Mouse (Mus musculus) MEL (cell line): ENCODE data around the gene Ifi27l2b. TPM values are rescaled to one million over a fixed set of nuclear protein-coding genes. Genes with fewer than 3 reads are reported as not detected.

Source experiments
- DNase-seq: peaks from one replicate; pipeline ENCODE4 v3.0.0; 2011; ENCODE audit warnings: low read depth, low spot score
- H3K27ac ChIP-seq: 2 replicates; pipeline ENCODE4 v1.5.1; 2012; ENCODE audit warnings: low read depth, mild to moderate bottlenecking, control low read depth, low read length, moderate library complexity; ENCODE audit not compliant: control insufficient read depth
- H3K27me3 ChIP-seq, 2 experiments: fragments of 150-350 bp in 1 of 2; sonication (generic) in 1 of 2; 2 replicates each; pipeline ENCODE4 v1.6.1; 2012; ENCODE audit warnings: low read length in 2 of 2, mild to moderate bottlenecking in 2 of 2, improper control_type of control experiment in 1 of 2, moderate library complexity in 1 of 2; ENCODE audit not compliant: insufficient read depth in 2 of 2, control insufficient read depth in 1 of 2
- H3K36me3 ChIP-seq, 2 experiments: 2 replicates each; pipeline ENCODE4 v1.6.1; 2012 to 2014; ENCODE audit warnings: low read length in 2 of 2, improper control_type of control experiment in 1 of 2, inconsistent platforms in 1 of 2, mild to moderate bottlenecking in 1 of 2; ENCODE audit not compliant: insufficient read depth in 2 of 2, control insufficient read depth in 1 of 2
- H3K4me1 ChIP-seq, 2 experiments: fragments of 150-350 bp in 1 of 2; sonication (generic) in 1 of 2; 2 replicates each; pipeline ENCODE4 v1.6.1; 2012; ENCODE audit warnings: low read length in 2 of 2, improper control_type of control experiment in 1 of 2, mild to moderate bottlenecking in 1 of 2; ENCODE audit not compliant: insufficient read depth in 2 of 2, control insufficient read depth in 1 of 2
- H3K4me3 ChIP-seq, 2 experiments: fragments of 150-350 bp in 1 of 2; sonication (generic) in 1 of 2; 2 replicates each; pipeline ENCODE4 v1.5.1; 2012; ENCODE audit warnings: low read depth in 2 of 2, low read length in 2 of 2, mild to moderate bottlenecking in 2 of 2, moderate library complexity in 2 of 2, control low read depth in 1 of 2, improper control_type of control experiment in 1 of 2; ENCODE audit not compliant: control insufficient read depth in 1 of 2, insufficient read depth in 1 of 2
- H3K79me2 ChIP-seq: 2 replicates; pipeline ENCODE4 v1.6.1; 2012; ENCODE audit warnings: mild to moderate bottlenecking, low read length, moderate library complexity; ENCODE audit not compliant: control insufficient read depth, poor library complexity, insufficient read depth
- H3K9ac ChIP-seq: 2 replicates; pipeline ENCODE4 v1.6.1; 2012; ENCODE audit warnings: low read depth, mild to moderate bottlenecking, control low read depth, low read length, moderate library complexity; ENCODE audit not compliant: control insufficient read depth, poor library complexity, severe bottlenecking
- H3K9me3 ChIP-seq: fragments of 150-350 bp; sonication (generic); replicated peaks from 2 replicates; pipeline ENCODE4 v1.6.1; 2012; ENCODE audit warnings: mild to moderate bottlenecking, low read length, improper control_type of control experiment, moderate library complexity; ENCODE audit not compliant: insufficient read depth
- BHLHE40 ChIP-seq: IDR thresholded peaks from 2 replicates; pipeline ENCODE4 v1.6.1; 2012; ENCODE audit warnings: low read depth, mild to moderate bottlenecking, inconsistent platforms, low read length, improper control_type of control experiment, borderline replicate concordance
- CHD1 ChIP-seq: IDR thresholded peaks from 2 replicates; pipeline ENCODE4 v1.6.1; 2012; ENCODE audit warnings: low read depth, mild to moderate bottlenecking, inconsistent platforms, low read length, improper control_type of control experiment
- CTCF ChIP-seq, 3 experiments: IDR thresholded peaks in 2 of 3; conservative IDR thresholded peaks in 1 of 3; 2 replicates each; pipeline ENCODE4 v1.5.1; 2011 to 2012; ENCODE audit warnings: low read length in 3 of 3, low read depth in 2 of 3, mild to moderate bottlenecking in 2 of 3, improper control_type of control experiment in 1 of 3, inconsistent platforms in 1 of 3, mixed read lengths in 1 of 3, moderate library complexity in 1 of 3; ENCODE audit not compliant: control insufficient read depth in 1 of 3, insufficient read depth in 1 of 3, poor library complexity in 1 of 3, severe bottlenecking in 1 of 3
- E2F4 ChIP-seq: IDR thresholded peaks from 2 replicates; pipeline ENCODE4 v1.6.1; 2011; ENCODE audit warnings: low read depth, low read length, improper control_type of control experiment, borderline replicate concordance
- EP300 ChIP-seq, 2 experiments: IDR thresholded peaks; 2 replicates each; pipeline ENCODE4 v1.6.1; 2011; ENCODE audit warnings: improper control_type of control experiment in 2 of 2, low read length in 2 of 2, low read depth in 1 of 2, mild to moderate bottlenecking in 1 of 2
- GABPA ChIP-seq: IDR thresholded peaks from 2 replicates; pipeline ENCODE4 v1.6.1; 2012; ENCODE audit warnings: low read depth, mild to moderate bottlenecking, inconsistent platforms, low read length, improper control_type of control experiment, moderate library complexity
- GATA1 ChIP-seq: IDR thresholded peaks from 2 replicates; pipeline ENCODE4 v1.6.1; 2011; ENCODE audit warnings: low read depth, low read length, improper control_type of control experiment
- HCFC1 ChIP-seq: IDR thresholded peaks from 2 replicates; pipeline ENCODE4 v1.6.1; 2012; ENCODE audit warnings: low read depth, mild to moderate bottlenecking, inconsistent platforms, low read length, improper control_type of control experiment, moderate library complexity
- JUND ChIP-seq: IDR thresholded peaks from 2 replicates; pipeline ENCODE4 v1.6.1; 2011; ENCODE audit warnings: low read depth, mild to moderate bottlenecking, improper control_type of control experiment, low read length
- MAFK ChIP-seq: IDR thresholded peaks from 2 replicates; pipeline ENCODE4 v1.6.1; 2011; ENCODE audit warnings: low read depth, mild to moderate bottlenecking, low read length, improper control_type of control experiment, borderline replicate concordance
- MAZ ChIP-seq: IDR thresholded peaks from 2 replicates; pipeline ENCODE4 v1.6.1; 2012; ENCODE audit warnings: low read depth, mild to moderate bottlenecking, inconsistent platforms, low read length, improper control_type of control experiment
- MEF2A ChIP-seq: IDR thresholded peaks from 2 replicates; pipeline ENCODE4 v1.6.1; 2014; ENCODE audit warnings: low read depth, mild to moderate bottlenecking, inconsistent platforms, low read length, improper control_type of control experiment; ENCODE audit not compliant: poor library complexity, insufficient replicate concordance, severe bottlenecking; ENCODE audit errors: extremely low read depth
- POLR2A ChIP-seq, 2 experiments: IDR thresholded peaks; 2 replicates each; pipeline ENCODE4 v1.6.1; 2011 to 2012; ENCODE audit warnings: low read length in 2 of 2, mild to moderate bottlenecking in 2 of 2, control low read depth in 1 of 2, improper control_type of control experiment in 1 of 2, low read depth in 1 of 2, moderate library complexity in 1 of 2; ENCODE audit not compliant: control insufficient read depth in 1 of 2, insufficient read depth in 1 of 2, poor library complexity in 1 of 2
- RAD21 ChIP-seq: IDR thresholded peaks from 2 replicates; pipeline ENCODE4 v1.6.1; 2011; ENCODE audit warnings: mild to moderate bottlenecking, low read depth, low read length, improper control_type of control experiment
- RCOR1 ChIP-seq: IDR thresholded peaks from 2 replicates; pipeline ENCODE4 v1.6.1; 2012; ENCODE audit warnings: low read depth, mild to moderate bottlenecking, inconsistent platforms, low read length, improper control_type of control experiment
- SIN3A ChIP-seq: IDR thresholded peaks from 2 replicates; pipeline ENCODE4 v1.6.1; 2012; ENCODE audit warnings: low read length, improper control_type of control experiment, inconsistent platforms
- SMC3 ChIP-seq: IDR thresholded peaks from 2 replicates; pipeline ENCODE4 v1.6.1; 2011; ENCODE audit warnings: low read depth, low read length, improper control_type of control experiment
- TAL1 ChIP-seq: IDR thresholded peaks from 2 replicates; pipeline ENCODE4 v1.6.1; 2012; ENCODE audit warnings: mild to moderate bottlenecking, inconsistent platforms, low read length, moderate library complexity, mixed read lengths
- TCF12 ChIP-seq: IDR thresholded peaks from 2 replicates; pipeline ENCODE4 v1.6.1; 2014; ENCODE audit warnings: low read depth, mild to moderate bottlenecking, inconsistent platforms, low read length, improper control_type of control experiment, moderate library complexity
- polyA plus RNA-seq, 2 experiments: library from polyadenylated mRNA; stranded (reverse) in 1 of 2; unstranded in 1 of 2; fragments of >175 nt in 1 of 2; fragments of >200 nt in 1 of 2; gene quantifications; 2 replicates each; pipeline versions ENCODE4 v1.2.1 to v1.2.4; 2012; ENCODE audit warnings: low replicate concordance in 2 of 2, low read depth in 1 of 2; ENCODE audit not compliant: insufficient read length in 2 of 2, insufficient read depth in 1 of 2, missing spikeins in 1 of 2
- total RNA-seq: library from RNA; depleted of rRNA; stranded (reverse); fragments of 300-350 nt; gene quantifications from 2 replicates; pipeline ENCODE4 v1.2.3, GENCODE M21; 2012

The Ifi27l2b gene
- total and polyA plus RNA-seq, 3 experiments: 0.07 TPM; not detected in 2

DNA sequence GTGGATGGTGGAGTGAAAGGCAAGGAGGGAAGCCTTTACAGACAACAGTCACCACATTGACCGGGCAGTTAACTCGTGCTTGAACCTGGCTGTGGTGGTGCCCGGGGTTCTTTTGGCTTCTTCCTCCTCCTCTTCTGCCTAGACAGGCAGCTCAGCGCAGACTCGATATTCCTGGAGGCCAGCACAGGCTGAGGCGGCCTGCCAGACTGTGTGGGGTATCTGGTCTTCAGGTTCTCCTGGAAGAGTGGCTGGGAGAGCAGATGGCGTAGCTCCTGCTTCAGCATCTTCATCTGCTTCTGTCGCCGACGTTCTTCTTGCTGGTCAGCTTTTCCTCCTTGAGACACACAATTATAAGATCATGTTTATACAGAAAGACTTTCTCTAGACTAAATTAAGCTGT, 48.9 kb downstream of the Ifi27l2b start:
- no peak overlapping the region for H3K9ac ChIP-seq
- H3K79me2 ChIP-seq: no peaks in the 10 kb centered on the region
- H3K9me3 ChIP-seq: no peaks in the 10 kb centered on the region
- H3K4me1 ChIP-seq: peaks cover 0 to 2% of the 10 kb centered on the region in 2 experiments; a peak in 2 of 4 replicates
- TF ChIP-seq TCF12 (no peak), POLR2A (IDR thresholded peaks at IDR 0.05; ENCODE audit: control insufficient read depth in 1 of 2, insufficient read depth in 1 of 2, low read depth in 1 of 2, low read length in 2 of 2, poor library complexity in 1 of 2) (no peak), HCFC1 (no peak)
- H3K4me3 ChIP-seq: no peak overlapping the region
- H3K27me3 ChIP-seq: no peaks in the 10 kb centered on the region
- peaks cover 0 to 18% of the 10 kb centered on the region in 2 experiments; a peak in 3 of 4 replicates for H3K36me3 ChIP-seq
- DNase-seq: no peak
- no peak overlapping the region for H3K27ac ChIP-seq

- Histone ChIP-seq H3K27me3 (no peaks in the 10 kb centered on the region), H3K36me3 (peaks cover 0 to 16% of the 10 kb centered on the region in 2 experiments; a peak in 2 of 4 replicates), H3K9ac (no peak within 1 kb of the TSS), H3K4me3 (no peak within 1 kb of the TSS), H3K79me2 (no peaks in the 10 kb centered on the region), H3K9me3 (no peaks in the 10 kb centered on the region)
- TF ChIP-seq EP300 (IDR thresholded peaks at IDR 0.05; ENCODE audit: low read depth in 1 of 2, low read length in 2 of 2) (no peak), MAZ (no peak), CHD1 (no peak), HCFC1 (no peak), MEF2A (no peak), GABPA (no peak), GATA1 (no peak), CTCF (IDR thresholded peaks at IDR 0.05 in 2 of 3, conservative IDR thresholded peaks at IDR 0.05 in 1 of 3; ENCODE audit: control insufficient read depth in 1 of 3, insufficient read depth in 1 of 3, low read depth in 2 of 3, low read length in 3 of 3, poor library complexity in 1 of 3, severe bottlenecking in 1 of 3) (no peak), SMC3 (no peak), TAL1 (no peak), JUND (no peak), POLR2A (IDR thresholded peaks at IDR 0.05; ENCODE audit: control insufficient read depth in 1 of 2, insufficient read depth in 1 of 2, low read depth in 1 of 2, low read length in 2 of 2, poor library complexity in 1 of 2) (no peak), SIN3A (no peak), RCOR1 (no peak), BHLHE40 (no peak), MAFK (no peak), RAD21 (no peak), E2F4 (no peak)
- TF ChIP-seq, all 39 proteins: peak for 0
- no peak within 1 kb of the TSS for H3K27ac ChIP-seq
- H3K4me1 ChIP-seq: peaks cover 0 to 1% of the 10 kb centered on the region in 2 experiments; a peak in 2 of 4 replicates
- DNase-seq: no peak
These were observed 49.3 kb downstream of the Ifi27l2b start, which contains the start of gene 9330161L09Rik for GRCm38 (mm10) chr12:103407720-103408119. Gene 9330161L09Rik, minus strand, starts transcription at chr12:103407820.
